In the genomic region with DNA sequence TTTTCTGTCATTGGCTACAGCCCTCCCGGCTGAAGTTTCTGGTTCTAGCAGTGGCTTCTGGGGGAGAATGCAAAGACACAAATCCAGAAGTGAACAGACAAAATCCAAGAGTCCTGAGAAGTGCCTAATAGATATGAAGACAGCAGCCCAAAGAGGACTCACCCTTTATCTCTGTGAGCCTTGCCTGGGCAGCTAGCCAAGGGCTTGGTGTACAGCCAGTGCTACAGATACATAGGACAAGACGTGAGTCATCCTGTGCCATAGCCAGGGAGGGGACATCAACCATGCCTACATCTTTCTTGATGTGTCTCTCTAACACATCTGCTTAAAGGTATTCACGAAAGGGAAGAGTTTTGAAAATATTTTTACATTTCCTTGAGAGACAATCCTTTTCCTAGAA, we compare ENCODE assay signal across 17 mouse cellular contexts. TPM values are rescaled to one million over a fixed set of nuclear protein-coding genes. Genes with fewer than 3 reads are reported as not detected.
DNase-seq lines count a peak whose midpoint lies in the region; ATAC-seq and TF ChIP-seq lines count a peak whose summit lies in the region.
"Had no signal": no experiment of that assay in that cellular context is flagged by ENCODE, and none has a peak within 500 bp of the region (broad histone marks: within the 10 kb centered on the region; RNA-seq: fewer than 3 reads in every experiment).

No protein-coding gene starts in this region.

- no peak overlapping the region for H3K4me2 ChIP-seq in liver, postnatal 0 days (ENCODE audit: low read depth, low read length)
- H3K4me2 ChIP-seq in liver, embryonic 12.5 days: no peak overlapping the region
- H3K4me2 ChIP-seq: hindbrain, embryonic 14.5 days had no signal

- no peak overlapping the region for H3K9ac ChIP-seq in liver, postnatal 0 days (replicated peaks)
- H3K9ac ChIP-seq in liver, embryonic 12.5 days: no peak overlapping the region
- H3K9ac ChIP-seq: forebrain, postnatal 0 days; hindbrain, embryonic 14.5 days had no signal

- no peak overlapping the region for H3K27ac ChIP-seq in cerebellum, adult 2 months (ENCODE audit: insufficient read depth, low read length)
- H3K27ac ChIP-seq in liver, postnatal 0 days (ENCODE audit: low read depth): no peak overlapping the region
- no peak overlapping the region for H3K27ac ChIP-seq in liver, embryonic 12.5 days
- H3K27ac ChIP-seq in limb, embryonic 10.5 days: no peak overlapping the region
- H3K27ac ChIP-seq: hindbrain, embryonic 14.5 days; midbrain, embryonic 10.5 days had no signal

- TF ChIP-seq POLR2A in cerebellum, adult 2 months (IDR thresholded peaks at IDR 0.05; ENCODE audit: borderline replicate concordance, insufficient read depth, low read length): no peak

- H3K4me1 ChIP-seq in cerebellum, adult 2 months (ENCODE audit: control insufficient read depth, insufficient read depth, low read length): no peaks in the 10 kb centered on the region
- H3K4me1 ChIP-seq in liver, postnatal 0 days (ENCODE audit: insufficient read depth): no peaks in the 10 kb centered on the region
- H3K4me1 ChIP-seq in liver, embryonic 12.5 days: no peaks in the 10 kb centered on the region
- no peaks in the 10 kb centered on the region for H3K4me1 ChIP-seq in limb, embryonic 10.5 days
- H3K4me1 ChIP-seq: midbrain, embryonic 10.5 days had no signal

- no peak for TF ChIP-seq CTCF in cerebellum, adult 2 months (IDR thresholded peaks at IDR 0.05; ENCODE audit: borderline replicate concordance, insufficient read depth, low read depth, low read length)
- TF ChIP-seq CTCF in liver, postnatal 0 days (IDR thresholded peaks at IDR 0.05; ENCODE audit: low read depth): no peak

- no peaks in the 10 kb centered on the region for H3K36me3 ChIP-seq in liver, postnatal 0 days (replicated peaks; ENCODE audit: insufficient read depth, low read length)
- no peaks in the 10 kb centered on the region for H3K36me3 ChIP-seq in liver, embryonic 12.5 days
- no peaks in the 10 kb centered on the region for H3K36me3 ChIP-seq in limb, embryonic 10.5 days
- H3K36me3 ChIP-seq: midbrain, embryonic 10.5 days had no signal

- 58% methylated on average over 3 of the region's 3 CpGs for WGBS in cerebellum, adult 2 months
- 55% methylated on average over 3 of the region's 3 CpGs for WGBS in liver, postnatal 0 days (ENCODE audit: insufficient replicate concordance)
- WGBS in liver, embryonic 12.5 days (ENCODE audit: insufficient replicate concordance): 47% methylated on average over 3 of the region's 3 CpGs
- WGBS in limb, embryonic 10.5 days: 89% methylated on average over 3 of the region's 3 CpGs

- H3K27me3 ChIP-seq in cerebellum, adult 2 months (ENCODE audit: control insufficient read depth, insufficient read depth, low read length): no peaks in the 10 kb centered on the region
- H3K27me3 ChIP-seq in liver, postnatal 0 days (ENCODE audit: insufficient read depth, low read length): no peaks in the 10 kb centered on the region
- H3K27me3 ChIP-seq in liver, embryonic 12.5 days (replicated peaks): no peaks in the 10 kb centered on the region
- H3K27me3 ChIP-seq in limb, embryonic 10.5 days (ENCODE audit: low read depth, poor library complexity, severe bottlenecking): no peaks in the 10 kb centered on the region

- no peaks in the 10 kb centered on the region for H3K9me3 ChIP-seq in liver, postnatal 0 days (ENCODE audit: low read length)
- no peaks in the 10 kb centered on the region for H3K9me3 ChIP-seq in liver, embryonic 12.5 days (replicated peaks)
- no peaks in the 10 kb centered on the region for H3K9me3 ChIP-seq in limb, embryonic 10.5 days (replicated peaks)
- H3K9me3 ChIP-seq: midbrain, embryonic 10.5 days had no signal

- DNase-seq in cerebellum, adult 2 months: peak; percentile 7 to 14
- no peak for DNase-seq in cerebellum, adult 9-11 months
- peak; percentile 14 for DNase-seq in liver, postnatal 0 days
- DNase-seq in adrenal gland, postnatal 14 days: peak; percentile 6
- DNase-seq in limb, embryonic 10.5 days (ENCODE audit: low spot score): no peak
- DNase-seq in spleen, postnatal 10 days (ENCODE audit: low spot score in 2 of 2): no peak
- DNase-seq: forebrain, postnatal 0 days; gastrocnemius, postnatal 36 days; kidney, adult 9 months; thymus, postnatal 36 days had no signal

- TF ChIP-seq EP300 in liver, postnatal 0 days (IDR thresholded peaks at IDR 0.05; ENCODE audit: low read depth): no peak

- H3K4me3 ChIP-seq in cerebellum, adult 2 months (replicated peaks; ENCODE audit: insufficient read depth, low read depth, low read length): no peak overlapping the region
- H3K4me3 ChIP-seq in liver, postnatal 0 days (ENCODE audit: low read depth, low read length): no peak overlapping the region
- no peak overlapping the region for H3K4me3 ChIP-seq in liver, embryonic 12.5 days
- no peak overlapping the region for H3K4me3 ChIP-seq in limb, embryonic 10.5 days
- H3K4me3 ChIP-seq: midbrain, embryonic 10.5 days had no signal

- no peak for ATAC-seq in liver, postnatal 0 days
- ATAC-seq in liver, embryonic 12.5 days: no peak
- peak; percentile 74 for ATAC-seq in megakaryocyte progenitor cell, adult 5-6 weeks (replicated peaks; ENCODE audit: poor library complexity)
- ATAC-seq: forebrain, postnatal 0 days had no signal

RNA-seq across cellular contexts. Expression of a gene that starts 43.3 kb away (rescaled TPM):
- polyA plus RNA-seq in cerebellum, adult 2 months (2012; rRNA removed): 0.02 and 0.06 TPM in 2 replicates
- not detected in 2 replicates for polyA plus RNA-seq in liver, postnatal 0 days (2015; fragmentation: Nextera tagmentation; extraction: Ambion mirVana)
- not detected in 2 replicates for polyA plus RNA-seq in liver, embryonic 12.5 days (2016; fragmentation: Nextera tagmentation; extraction: Ambion mirVana)
- total RNA-seq in adrenal gland, postnatal 14 days (2021): not detected in 2 replicates
- not detected in 2 replicates for total RNA-seq in megakaryocyte progenitor cell, adult 5-6 weeks (2015)
- not detected in 2 replicates for total RNA-seq in megakaryocyte progenitor cell, adult 5-6 weeks (2017)
- polyA plus RNA-seq in limb, embryonic 10.5 days (2016; fragmentation: Nextera tagmentation; extraction: Ambion mirVana): 0.04 TPM in 1 of 2 replicates, not detected in the other
- total RNA-seq: adrenal gland, adult 18-20 months; gastrocnemius, postnatal 36 days had no signal
- polyA plus RNA-seq: lung, embryonic 16.5 days; midbrain, embryonic 10.5 days; stomach, embryonic 14.5 days had no signal

Comparison
In these comparisons a context has a peak if more than half of its experiments do, and no peak if none do; other contexts are left out.
1. DNase-seq: peak in cerebellum, adult 2 months (2 of 2), liver, postnatal 0 days (single experiment) and adrenal gland, postnatal 14 days (single experiment); none in cerebellum, adult 9-11 months (single experiment), limb, embryonic 10.5 days (single experiment) and spleen, postnatal 10 days (0 of 2).